Mouse (Mus musculus): ENCODE data around the gene Psme2. TPM values are rescaled to one million over a fixed set of nuclear protein-coding genes. Genes with fewer than 3 reads are reported as not detected.
A peak's percentile ranks its signal among the peaks of the same experiment; 100 is the strongest.

Psme2 gene
- polyA plus RNA-seq, 1 experiment from 2014 or later, result 225 TPM

- H3K4me1 ChIP-seq (ENCODE audit: control insufficient read depth, insufficient read depth, low read length), result peaks cover 6% of the 10 kb centered on the region; the same call in 1 of the 2 replicates
- 90% methylated on average over 5 of the region's 5 CpGs for WGBS
- no peak overlapping the region for H3K9ac ChIP-seq (ENCODE audit: low read length)
- H3K27ac ChIP-seq (replicated peaks; ENCODE audit: low read depth, low read length), result no peak overlapping the region
- H3K36me3 ChIP-seq (ENCODE audit: control insufficient read depth, insufficient read depth, low read length), result peaks cover 2% of the 10 kb centered on the region; the same call in 1 of the 2 replicates
- no peak overlapping the region for H3K4me2 ChIP-seq (ENCODE audit: low read depth, severe bottlenecking)
- H3K9me3 ChIP-seq (ENCODE audit: control insufficient read depth, low read length), result no peaks in the 10 kb centered on the region
- H3K4me3 ChIP-seq (ENCODE audit: low read depth, low read length), result no peak overlapping the region
- no peaks in the 10 kb centered on the region for H3K27me3 ChIP-seq (ENCODE audit: control insufficient read depth, insufficient read depth, low read length)
- DNase-seq (ENCODE audit: low spot score) (no peak), ATAC-seq (ENCODE audit: insufficient number of reproducible peaks, low FRiP score, low TSS enrichment, low read depth) (no peak)
Measured at GRCm38 (mm10) chr14:55589271-55589670, 1.6 kb downstream of the Psme2 start.

GRCm38 (mm10) chr14:55586149-55586548 lies 4.8 kb downstream of the Psme2 start:
- no peak overlapping the region for H3K9ac ChIP-seq (ENCODE audit: low read length)
- H3K27me3 ChIP-seq (ENCODE audit: control insufficient read depth, insufficient read depth, low read length), result no peaks in the 10 kb centered on the region
- H3K27ac ChIP-seq (replicated peaks; ENCODE audit: low read depth, low read length), result no peak overlapping the region
- H3K36me3 ChIP-seq (ENCODE audit: control insufficient read depth, insufficient read depth, low read length), result peaks cover 3% of the 10 kb centered on the region; the same call in 1 of the 2 replicates
- ATAC-seq (ENCODE audit: insufficient number of reproducible peaks, low FRiP score, low TSS enrichment, low read depth) (no peak), DNase-seq (ENCODE audit: low spot score) (no peak)
- H3K4me3 ChIP-seq (ENCODE audit: low read depth, low read length), result no peak overlapping the region
- no peak overlapping the region for H3K4me2 ChIP-seq (ENCODE audit: low read depth, severe bottlenecking)
- no peaks in the 10 kb centered on the region for H3K9me3 ChIP-seq (ENCODE audit: control insufficient read depth, low read length)
- 90% methylated on average over 2 of the region's 2 CpGs for WGBS
- no peaks in the 10 kb centered on the region for H3K4me1 ChIP-seq (ENCODE audit: control insufficient read depth, insufficient read depth, low read length)

GRCm38 (mm10) chr14:55585566-55585960 lies 5.3 kb downstream of the Psme2 start:
- H3K9ac ChIP-seq (ENCODE audit: low read length), result no peak overlapping the region
- no peaks in the 10 kb centered on the region for H3K27me3 ChIP-seq (ENCODE audit: control insufficient read depth, insufficient read depth, low read length)
- H3K4me3 ChIP-seq (ENCODE audit: low read depth, low read length), result no peak overlapping the region
- whole genome bisulfite sequencing, result 49% methylated on average over 6 of the region's 6 CpGs
- no peak overlapping the region for H3K27ac ChIP-seq (replicated peaks; ENCODE audit: low read depth, low read length)
- H3K9me3 ChIP-seq (ENCODE audit: control insufficient read depth, low read length), result no peaks in the 10 kb centered on the region
- no peak for DNase-seq (ENCODE audit: low spot score)
- H3K4me1 ChIP-seq (ENCODE audit: control insufficient read depth, insufficient read depth, low read length), result no peaks in the 10 kb centered on the region
- ATAC-seq (ENCODE audit: insufficient number of reproducible peaks, low FRiP score, low TSS enrichment, low read depth), result no peak
- no peak overlapping the region; the same call in 1 of the 2 replicates for H3K4me2 ChIP-seq (ENCODE audit: low read depth, severe bottlenecking)
- H3K36me3 ChIP-seq (ENCODE audit: control insufficient read depth, insufficient read depth, low read length), result peaks cover 3% of the 10 kb centered on the region; the same call in 1 of the 2 replicates

GRCm38 (mm10) chr14:55584702-55585565 lies 6.0 kb downstream of the Psme2 start, which contains the start of gene Emc9:
TSS of gene Emc9 (minus strand) at chr14:55585302.
- Histone ChIP-seq H3K27me3 (ENCODE audit: control insufficient read depth, insufficient read depth, low read length) (no peaks in the 10 kb centered on the region), H3K27ac (replicated peaks; ENCODE audit: low read depth, low read length) (no peak within 1 kb of the TSS), H3K4me3 (ENCODE audit: low read depth, low read length) (peak within 1 kb of the TSS; percentile 46), H3K4me1 (ENCODE audit: control insufficient read depth, insufficient read depth, low read length) (no peaks in the 10 kb centered on the region), H3K4me2 (ENCODE audit: low read depth, severe bottlenecking) (peak within 1 kb of the TSS; percentile 87), H3K9ac (ENCODE audit: low read length) (peak within 1 kb of the TSS; percentile 49), H3K9me3 (ENCODE audit: control insufficient read depth, low read length) (no peaks in the 10 kb centered on the region), H3K36me3 (ENCODE audit: control insufficient read depth, insufficient read depth, low read length) (peaks cover 3% of the 10 kb centered on the region; the same call in 1 of the 2 replicates)
- DNase-seq (ENCODE audit: low spot score), result peak; percentile 63
- under 1% methylated on average over 43 of the region's 43 CpGs for WGBS
- peak; percentile 61; the same call in 1 of the 2 replicates for ATAC-seq (ENCODE audit: insufficient number of reproducible peaks, low FRiP score, low TSS enrichment, low read depth)

GRCm38 (mm10) chr14:55584303-55584701 lies 6.6 kb downstream of the Psme2 start:
- H3K27ac ChIP-seq (replicated peaks; ENCODE audit: low read depth, low read length), result no peak overlapping the region
- no peaks in the 10 kb centered on the region for H3K9me3 ChIP-seq (ENCODE audit: control insufficient read depth, low read length)
- DNase-seq (ENCODE audit: low spot score) (no peak), ATAC-seq (ENCODE audit: insufficient number of reproducible peaks, low FRiP score, low TSS enrichment, low read depth) (no peak)
- WGBS, result 43% methylated on average over 5 of the region's 5 CpGs
- H3K9ac ChIP-seq (ENCODE audit: low read length), result no peak overlapping the region; the same call in 1 of the 2 replicates
- H3K36me3 ChIP-seq (ENCODE audit: control insufficient read depth, insufficient read depth, low read length), result peaks cover 3% of the 10 kb centered on the region; the same call in 1 of the 2 replicates
- peak overlapping the region; percentile 46 for H3K4me3 ChIP-seq (ENCODE audit: low read depth, low read length)
- H3K4me1 ChIP-seq (ENCODE audit: control insufficient read depth, insufficient read depth, low read length), result no peaks in the 10 kb centered on the region
- peak overlapping the region; percentile 87 for H3K4me2 ChIP-seq (ENCODE audit: low read depth, severe bottlenecking)
- H3K27me3 ChIP-seq (ENCODE audit: control insufficient read depth, insufficient read depth, low read length), result no peaks in the 10 kb centered on the region

- WGBS, result 78% methylated on average over 9 of the region's 9 CpGs
- ATAC-seq (ENCODE audit: insufficient number of reproducible peaks, low FRiP score, low TSS enrichment, low read depth) (no peak), DNase-seq (ENCODE audit: low spot score) (no peak)
- no peak overlapping the region for H3K4me2 ChIP-seq (ENCODE audit: low read depth, severe bottlenecking)
- no peaks in the 10 kb centered on the region for H3K9me3 ChIP-seq (ENCODE audit: control insufficient read depth, low read length)
- no peak overlapping the region for H3K4me3 ChIP-seq (ENCODE audit: low read depth, low read length)
- peaks cover 3% of the 10 kb centered on the region; the same call in 1 of the 2 replicates for H3K36me3 ChIP-seq (ENCODE audit: control insufficient read depth, insufficient read depth, low read length)
- no peak overlapping the region for H3K27ac ChIP-seq (replicated peaks; ENCODE audit: low read depth, low read length)
- H3K27me3 ChIP-seq (ENCODE audit: control insufficient read depth, insufficient read depth, low read length), result no peaks in the 10 kb centered on the region
- H3K9ac ChIP-seq (ENCODE audit: low read length), result no peak overlapping the region
- peaks cover 9% of the 10 kb centered on the region; the same call in 1 of the 2 replicates for H3K4me1 ChIP-seq (ENCODE audit: control insufficient read depth, insufficient read depth, low read length)
Measured at GRCm38 (mm10) chr14:55581981-55582681, 8.8 kb downstream of the Psme2 start.

GRCm38 (mm10) chr14:55580731-55581130 lies 10.2 kb downstream of the Psme2 start:
- Histone ChIP-seq H3K4me1 (ENCODE audit: control insufficient read depth, insufficient read depth, low read length) (peaks cover 9% of the 10 kb centered on the region; the same call in 1 of the 2 replicates), H3K4me3 (ENCODE audit: low read depth, low read length) (no peak overlapping the region), H3K9ac (ENCODE audit: low read length) (no peak overlapping the region; the same call in 1 of the 2 replicates), H3K27me3 (ENCODE audit: control insufficient read depth, insufficient read depth, low read length) (no peaks in the 10 kb centered on the region), H3K36me3 (ENCODE audit: control insufficient read depth, insufficient read depth, low read length) (peaks cover 3% of the 10 kb centered on the region; the same call in 1 of the 2 replicates), H3K4me2 (ENCODE audit: low read depth, severe bottlenecking) (no peak overlapping the region), H3K9me3 (ENCODE audit: control insufficient read depth, low read length) (no peaks in the 10 kb centered on the region), H3K27ac (replicated peaks; ENCODE audit: low read depth, low read length) (no peak overlapping the region)
- 90% methylated on average over 16 of the region's 16 CpGs for WGBS
- DNase-seq (ENCODE audit: low spot score) (no peak), ATAC-seq (ENCODE audit: insufficient number of reproducible peaks, low FRiP score, low TSS enrichment, low read depth) (no peak)

Data from limb, embryonic 11.5 days (tissue).